Mouse (Mus musculus): Measurements from ENCODE around the gene Olfr293. TPM values are rescaled to one million over a fixed set of nuclear protein-coding genes. Genes with fewer than 3 reads are reported as not detected.

Olfr293 gene
- polyA plus RNA-seq (2015; fragmentation: Nextera tagmentation; extraction: Ambion mirVana): not detected in 2 replicates

GRCm38 (mm10) chr7:86648761-86649160 lies at the start of gene Olfr293:
Gene Olfr293, plus strand, starts transcription at chr7:86649061.
- Histone ChIP-seq H3K36me3 (no peaks in the 10 kb centered on the region), H3K9ac (no peak within 1 kb of the TSS), H3K4me1 (no peaks in the 10 kb centered on the region), H3K4me2 (no peak within 1 kb of the TSS), H3K4me3 (no peak within 1 kb of the TSS), H3K9me3 (no peaks in the 10 kb centered on the region), H3K27ac (no peak within 1 kb of the TSS), H3K27me3 (no peaks in the 10 kb centered on the region)
- 88% methylated on average over 4 of the region's 4 CpGs for WGBS
- no peak for ATAC-seq (ENCODE audit: insufficient number of reproducible peaks, insufficient read depth, low FRiP score, low TSS enrichment, low read depth)

DNA sequence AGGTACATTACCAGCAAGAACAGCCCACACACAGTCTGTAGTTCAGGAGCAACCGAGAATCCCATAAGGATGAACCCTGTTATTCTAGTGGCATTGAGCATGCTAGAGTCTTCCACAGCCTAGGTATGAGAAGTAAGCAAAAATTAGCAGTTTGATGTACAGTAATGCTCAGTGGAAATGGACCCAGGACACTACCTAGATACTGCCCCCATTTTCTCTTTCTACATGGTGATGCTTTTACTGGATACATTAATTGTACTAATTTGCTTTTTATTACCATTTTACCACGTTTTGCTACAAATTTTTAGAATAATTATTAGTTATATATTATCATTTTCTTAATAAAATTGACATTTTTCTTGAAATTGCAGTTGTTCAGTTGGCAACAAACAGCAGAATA lies 32.3 kb upstream of the Olfr293 start, which contains the start of gene Olfr294:
Gene Olfr294, minus strand, starts transcription at position 101 of the 400 bp plus-strand sequence.
- no peak within 1 kb of the TSS for H3K4me3 ChIP-seq
- H3K36me3 ChIP-seq: no peaks in the 10 kb centered on the region
- H3K9me3 ChIP-seq: no peaks in the 10 kb centered on the region
- WGBS: 59% methylated on average over 2 of the region's 2 CpGs
- H3K4me1 ChIP-seq: no peaks in the 10 kb centered on the region
- H3K9ac ChIP-seq: no peak within 1 kb of the TSS
- no peak within 1 kb of the TSS for H3K27ac ChIP-seq
- no peak within 1 kb of the TSS for H3K4me2 ChIP-seq
- ATAC-seq (ENCODE audit: insufficient number of reproducible peaks, insufficient read depth, low FRiP score, low TSS enrichment, low read depth): no peak
- H3K27me3 ChIP-seq: no peaks in the 10 kb centered on the region

- Histone ChIP-seq H3K27me3 (no peaks in the 10 kb centered on the region), H3K4me2 (no peak within 1 kb of the TSS), H3K27ac (no peak within 1 kb of the TSS), H3K9me3 (no peaks in the 10 kb centered on the region), H3K4me3 (no peak within 1 kb of the TSS), H3K9ac (no peak within 1 kb of the TSS), H3K36me3 (no peaks in the 10 kb centered on the region), H3K4me1 (no peaks in the 10 kb centered on the region)
- ATAC-seq (ENCODE audit: insufficient number of reproducible peaks, insufficient read depth, low FRiP score, low TSS enrichment, low read depth): no peak
Observed at GRCm38 (mm10) chr7:86688030-86688429, 39.2 kb downstream of the Olfr293 start, which contains the start of gene Olfr292. Gene Olfr292, plus strand, starts transcription at chr7:86688330.

Other genes starting within 250 kb of the Olfr293 start
- gene Olfr301, start 245.2 kb upstream of the Olfr293 start, polyA plus RNA-seq (2015; fragmentation: Nextera tagmentation; extraction: Ambion mirVana): not detected in 2 replicates
- gene Olfr299, start 189.1 kb upstream of the Olfr293 start, polyA plus RNA-seq (2015; fragmentation: Nextera tagmentation; extraction: Ambion mirVana): 0.06 TPM in 1 of 2 replicates, not detected in the other
- gene Olfr298, start 156.6 kb upstream of the Olfr293 start, polyA plus RNA-seq (2015; fragmentation: Nextera tagmentation; extraction: Ambion mirVana): not detected in 2 replicates
- gene Olfr297, start 129.1 kb upstream of the Olfr293 start, polyA plus RNA-seq (2015; fragmentation: Nextera tagmentation; extraction: Ambion mirVana): not detected in 2 replicates
- gene Olfr295, start 65.2 kb upstream of the Olfr293 start, polyA plus RNA-seq (2015; fragmentation: Nextera tagmentation; extraction: Ambion mirVana): not detected in 2 replicates
- not detected in 2 replicates for gene Olfr294, start 32.4 kb upstream of the Olfr293 start, polyA plus RNA-seq (2015; fragmentation: Nextera tagmentation; extraction: Ambion mirVana)
- not detected in 2 replicates for gene Olfr292, start 39.3 kb downstream of the Olfr293 start, polyA plus RNA-seq (2015; fragmentation: Nextera tagmentation; extraction: Ambion mirVana)
- gene Folh1, start 126.9 kb downstream of the Olfr293 start, polyA plus RNA-seq (2015; fragmentation: Nextera tagmentation; extraction: Ambion mirVana): not detected in 2 replicates
- not detected in 2 replicates for gene Vmn2r77, start 146.0 kb downstream of the Olfr293 start, polyA plus RNA-seq (2015; fragmentation: Nextera tagmentation; extraction: Ambion mirVana)